Mouse (Mus musculus) liver, postnatal 0 days (tissue): ENCODE measurements around the gene Sap18b.

ENCODE experiments used
- CTCF ChIP-seq: sonication (generic); IDR thresholded peaks from 2 replicates; pipeline ENCODE4 v1.5.1; 2016; ENCODE audit warnings: antibody characterized with exemption, low read depth
- EP300 ChIP-seq: IDR thresholded peaks from 2 replicates; pipeline ENCODE4 v1.6.1; 2016; ENCODE audit warnings: antibody characterized with exemption, low read depth, mild to moderate bottlenecking

GRCm38 (mm10) chr8:95810184-95810591, 15.0 kb upstream of the Sap18b start:
- no peak for TF ChIP-seq CTCF
- TF ChIP-seq EP300, result no peak
